ENCODE assay signal across 25 mouse cellular contexts in the genomic region with DNA sequence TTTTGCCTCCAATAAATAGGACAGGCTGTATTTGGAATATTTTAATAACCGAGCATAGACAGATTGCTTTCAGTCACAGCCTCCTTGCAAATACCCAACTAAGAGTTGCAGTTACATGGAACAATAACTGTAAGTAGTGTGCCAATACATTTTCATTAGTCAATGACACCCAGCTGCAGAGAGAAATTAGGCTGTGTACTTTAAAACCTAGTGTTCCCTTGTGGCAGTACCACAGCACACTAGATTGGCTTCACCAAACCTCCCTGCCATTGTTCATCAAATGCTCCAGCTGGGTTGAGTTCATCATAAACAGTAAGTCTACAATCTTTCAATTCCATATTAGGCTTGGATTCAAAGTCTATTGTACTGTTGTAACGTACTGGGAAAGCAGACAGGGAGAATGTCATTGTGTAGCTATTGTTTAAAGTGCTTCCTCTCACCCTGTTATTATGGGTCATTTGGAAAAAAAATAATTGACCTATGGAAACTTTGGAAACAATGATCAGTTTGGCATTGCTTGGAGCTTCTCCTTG.
A peak's percentile ranks its signal among the peaks of the same experiment; 100 is the strongest.
DNase-seq lines count a peak whose midpoint lies in the region; ATAC-seq and TF ChIP-seq lines count a peak whose summit lies in the region.
"Had no signal": no experiment of that assay in that cellular context is flagged by ENCODE, and none has a peak within 500 bp of the region (broad histone marks: within the 10 kb centered on the region; RNA-seq: fewer than 3 reads in every experiment).

No protein-coding gene starts in this region.

- ATAC-seq in forebrain, embryonic 15.5 days (replicated peaks): peak; percentile 41
- ATAC-seq in forebrain, embryonic 11.5 days (replicated peaks; ENCODE audit: low FRiP score): no peak
- ATAC-seq in forebrain, embryonic 16.5 days: peak; percentile 57
- ATAC-seq in hindbrain, postnatal 0 days: no peak
- ATAC-seq: intestine, postnatal 0 days; Patski had no signal

- no peak for TF ChIP-seq CTCF in hindbrain, postnatal 0 days (IDR thresholded peaks at IDR 0.05; ENCODE audit: low read depth)

- no peak overlapping the region for H3K27ac ChIP-seq in forebrain, embryonic 15.5 days (replicated peaks)
- H3K27ac ChIP-seq in forebrain, embryonic 11.5 days (ENCODE audit: low read depth, low read length): no peak overlapping the region
- no peak overlapping the region for H3K27ac ChIP-seq in forebrain, embryonic 16.5 days (ENCODE audit: low read length)
- H3K27ac ChIP-seq in hindbrain, postnatal 0 days: no peak overlapping the region
- H3K27ac ChIP-seq: embryonic facial prominence, embryonic 12.5 days; embryonic facial prominence, embryonic 15.5 days; heart, adult 2 months; heart, embryonic 10.5 days; heart, embryonic 13.5 days; hindbrain, embryonic 14.5 days had no signal

- peak; percentile 0 for DNase-seq in embryo, embryonic 10.5 days (ENCODE audit: low spot score)
- no peak for DNase-seq in embryo, embryonic 11 days
- no peak for DNase-seq in forebrain, embryonic 11.5 days (ENCODE audit: low spot score)
- DNase-seq in retina, postnatal 1 day: peak; percentile 39
- no peak for DNase-seq in hindbrain, postnatal 0 days (ENCODE audit: low spot score)
- DNase-seq in right cerebral cortex, adult 2 months (ENCODE audit: low spot score in 2 of 2): no peak
- DNase-seq: adrenal gland, postnatal 14 days; cerebellum, adult 11-12 months; cerebellum, adult 8-10 months; cerebellum, postnatal 10 days; cerebellum, postnatal 36 days; gastrocnemius, postnatal 10 days; gastrocnemius, postnatal 36 days; heart, adult 2 months; heart, postnatal 14 days; heart, postnatal 4 days had no signal

- no peak overlapping the region for H3K9ac ChIP-seq in forebrain, embryonic 15.5 days (replicated peaks)
- no peak overlapping the region for H3K9ac ChIP-seq in forebrain, embryonic 11.5 days (ENCODE audit: low read length)
- H3K9ac ChIP-seq in forebrain, embryonic 16.5 days (replicated peaks; ENCODE audit: low read depth, low read length): no peak overlapping the region
- H3K9ac ChIP-seq in hindbrain, postnatal 0 days (replicated peaks; ENCODE audit: low read length): no peak overlapping the region
- H3K9ac ChIP-seq: embryonic facial prominence, embryonic 12.5 days; embryonic facial prominence, embryonic 15.5 days; heart, embryonic 13.5 days; hindbrain, embryonic 14.5 days had no signal

- no peak overlapping the region for H3K4me3 ChIP-seq in forebrain, embryonic 15.5 days
- no peak overlapping the region for H3K4me3 ChIP-seq in forebrain, embryonic 11.5 days (ENCODE audit: low read depth, low read length)
- no peak overlapping the region for H3K4me3 ChIP-seq in forebrain, embryonic 16.5 days (replicated peaks; ENCODE audit: low read length)
- no peak overlapping the region for H3K4me3 ChIP-seq in hindbrain, postnatal 0 days (ENCODE audit: low read length)
- H3K4me3 ChIP-seq: embryonic facial prominence, embryonic 12.5 days; embryonic facial prominence, embryonic 15.5 days; heart, adult 2 months; heart, embryonic 10.5 days; heart, embryonic 13.5 days had no signal

- WGBS in forebrain, embryonic 15.5 days: 40% methylated on average over 2 of the region's 2 CpGs
- WGBS in forebrain, embryonic 11.5 days: 75% methylated on average over 2 of the region's 2 CpGs
- WGBS in forebrain, embryonic 16.5 days: 50% methylated on average over 2 of the region's 2 CpGs
- WGBS in hindbrain, postnatal 0 days: 70% methylated on average over 2 of the region's 2 CpGs

- H3K4me1 ChIP-seq in forebrain, embryonic 15.5 days: no peaks in the 10 kb centered on the region
- H3K4me1 ChIP-seq in forebrain, embryonic 11.5 days (replicated peaks; ENCODE audit: control insufficient read depth, insufficient read depth, low read length): no peaks in the 10 kb centered on the region
- H3K4me1 ChIP-seq in forebrain, embryonic 16.5 days (replicated peaks; ENCODE audit: control insufficient read depth, insufficient read depth, low read length): no peaks in the 10 kb centered on the region
- H3K4me1 ChIP-seq in hindbrain, postnatal 0 days (ENCODE audit: insufficient read depth, low read length): no peaks in the 10 kb centered on the region
- H3K4me1 ChIP-seq: embryonic facial prominence, embryonic 12.5 days; embryonic facial prominence, embryonic 15.5 days; heart, embryonic 10.5 days; heart, embryonic 13.5 days had no signal

- no peaks in the 10 kb centered on the region for H3K9me3 ChIP-seq in forebrain, embryonic 15.5 days
- H3K9me3 ChIP-seq in forebrain, embryonic 11.5 days (ENCODE audit: control insufficient read depth, low read length): no peaks in the 10 kb centered on the region
- no peaks in the 10 kb centered on the region; the same call in 1 of the 2 replicates for H3K9me3 ChIP-seq in forebrain, embryonic 16.5 days (ENCODE audit: control insufficient read depth, low read length)
- no peaks in the 10 kb centered on the region for H3K9me3 ChIP-seq in hindbrain, postnatal 0 days (ENCODE audit: low read length)
- H3K9me3 ChIP-seq: embryonic facial prominence, embryonic 12.5 days; embryonic facial prominence, embryonic 15.5 days; heart, embryonic 10.5 days; heart, embryonic 13.5 days had no signal

- H3K36me3 ChIP-seq in forebrain, embryonic 15.5 days: no peaks in the 10 kb centered on the region
- no peaks in the 10 kb centered on the region for H3K36me3 ChIP-seq in forebrain, embryonic 11.5 days (ENCODE audit: control insufficient read depth, insufficient read depth, low read length)
- H3K36me3 ChIP-seq in forebrain, embryonic 16.5 days (ENCODE audit: control insufficient read depth, insufficient read depth): no peaks in the 10 kb centered on the region
- no peaks in the 10 kb centered on the region for H3K36me3 ChIP-seq in hindbrain, postnatal 0 days (ENCODE audit: insufficient read depth, low read length)
- H3K36me3 ChIP-seq: embryonic facial prominence, embryonic 12.5 days; embryonic facial prominence, embryonic 15.5 days; heart, embryonic 10.5 days; heart, embryonic 13.5 days had no signal

- H3K4me2 ChIP-seq in forebrain, embryonic 15.5 days (replicated peaks): no peak overlapping the region
- no peak overlapping the region for H3K4me2 ChIP-seq in forebrain, embryonic 11.5 days (ENCODE audit: low read depth, low read length, severe bottlenecking)
- no peak overlapping the region for H3K4me2 ChIP-seq in forebrain, embryonic 16.5 days (ENCODE audit: low read length)
- H3K4me2 ChIP-seq in hindbrain, postnatal 0 days (ENCODE audit: low read depth, low read length): no peak overlapping the region
- H3K4me2 ChIP-seq: embryonic facial prominence, embryonic 12.5 days; embryonic facial prominence, embryonic 15.5 days; heart, embryonic 13.5 days; hindbrain, embryonic 14.5 days had no signal

- no peaks in the 10 kb centered on the region for H3K27me3 ChIP-seq in forebrain, embryonic 15.5 days
- H3K27me3 ChIP-seq in forebrain, embryonic 11.5 days (ENCODE audit: control insufficient read depth, insufficient read depth, low read length): no peaks in the 10 kb centered on the region
- no peaks in the 10 kb centered on the region for H3K27me3 ChIP-seq in forebrain, embryonic 16.5 days (replicated peaks; ENCODE audit: control insufficient read depth, insufficient read depth, low read length)
- no peaks in the 10 kb centered on the region for H3K27me3 ChIP-seq in hindbrain, postnatal 0 days (ENCODE audit: insufficient read depth, low read length)
- H3K27me3 ChIP-seq: embryonic facial prominence, embryonic 12.5 days; embryonic facial prominence, embryonic 15.5 days; heart, embryonic 13.5 days had no signal

Comparison
In these comparisons a context has a peak if more than half of its experiments do, and no peak if none do; other contexts are left out.
1. DNase-seq: peak in embryo, embryonic 10.5 days (single experiment) and retina, postnatal 1 day (single experiment); none in embryo, embryonic 11 days (single experiment), forebrain, embryonic 11.5 days (single experiment), hindbrain, postnatal 0 days (single experiment) and right cerebral cortex, adult 2 months (0 of 2).
2. ATAC-seq: peak in forebrain, embryonic 15.5 days (single experiment) and forebrain, embryonic 16.5 days (single experiment); none in forebrain, embryonic 11.5 days (single experiment) and hindbrain, postnatal 0 days (single experiment).